Mouse (Mus musculus) olfactory bulb, adult 2 months (tissue): Measurements from ENCODE around the gene Cacna1c.

ENCODE experiments used
- CTCF ChIP-seq: fragments of 200-500 bp; IDR thresholded peaks from 2 replicates; pipeline ENCODE4 v1.5.1; 2012; ENCODE audit warnings: low read depth, mild to moderate bottlenecking, low read length, moderate library complexity; ENCODE audit not compliant: insufficient read depth
- POLR2A ChIP-seq: fragments of 200-500 bp; IDR thresholded peaks from 2 replicates; pipeline ENCODE4 v1.6.1; 2012; ENCODE audit warnings: mild to moderate bottlenecking, low read depth, low read length, moderate library complexity; ENCODE audit not compliant: insufficient read depth

DNA sequence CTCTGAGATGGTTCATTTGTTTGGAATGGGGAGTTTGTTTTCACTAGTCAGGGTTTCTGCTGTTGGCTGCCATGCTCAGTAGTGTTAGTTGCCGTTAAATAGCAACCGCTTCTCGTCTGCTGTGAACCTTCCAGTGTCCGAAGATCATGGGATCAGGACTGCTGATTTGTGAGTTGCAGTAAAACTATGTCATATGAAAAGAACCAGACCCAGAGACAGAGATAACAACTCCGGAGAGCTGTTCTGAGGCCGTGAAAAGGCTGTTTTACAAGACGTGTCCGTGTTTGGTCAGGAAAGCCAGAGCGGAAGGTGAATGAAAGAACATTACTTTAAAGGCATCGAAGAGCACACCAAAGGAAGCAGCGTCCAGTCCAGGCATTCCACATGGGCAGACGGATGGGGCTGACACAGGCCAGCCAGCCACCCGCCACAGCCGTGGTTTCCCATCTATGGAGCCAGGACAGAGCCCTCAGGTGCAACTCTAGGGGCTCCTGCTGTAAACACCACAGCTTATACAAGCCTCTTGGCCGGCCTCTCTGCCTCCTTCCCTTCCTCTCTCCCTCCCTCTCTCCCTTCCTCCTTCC lies 2.6 kb downstream of the Cacna1c start:
- TF ChIP-seq CTCF (no peak), POLR2A (no peak)
